Mouse (Mus musculus): ENCODE measurements around the gene Copz2. TPM values are rescaled to one million over a fixed set of nuclear protein-coding genes. Genes with fewer than 3 reads are reported as not detected.

The Copz2 gene
- total and polyA plus RNA-seq, 3 experiments, result 0.35 to 4.1 (median 0.99) TPM

GRCm38 (mm10) chr11:96838341-96838740, 11.3 kb upstream of the Copz2 start:
- H3K4me1 ChIP-seq (ENCODE audit: control insufficient read depth in 1 of 2, insufficient read depth in 2 of 2), result peaks cover 6 to 29% of the 10 kb centered on the region in 2 experiments
- no peaks in the 10 kb centered on the region for H3K79me2 ChIP-seq (replicated peaks; ENCODE audit: control insufficient read depth, extremely low read depth, insufficient read depth, poor library complexity, severe bottlenecking)
- no peak overlapping the region for H3K4me3 ChIP-seq (replicated peaks in 1 of 3; ENCODE audit: low read depth in 2 of 3, low read length in 2 of 3, poor library complexity in 1 of 3)
- H3K27ac ChIP-seq (ENCODE audit: insufficient read depth, low read depth), result no peak overlapping the region
- no peak for DNase-seq (ENCODE audit: extremely low read depth)
- H3K27me3 ChIP-seq (replicated peaks), result peaks cover 13% of the 10 kb centered on the region
- TF ChIP-seq NELFE (IDR thresholded peaks at IDR 0.05; ENCODE audit: low read depth, low read length) (no peak), BHLHE40 (IDR thresholded peaks at IDR 0.05; ENCODE audit: low read depth, low read length) (no peak), JUND (conservative IDR thresholded peaks at IDR 0.05; ENCODE audit: low read depth, low read length) (no peak), NRF1 (IDR thresholded peaks at IDR 0.05; ENCODE audit: low read depth, low read length) (no peak), RCOR1 (conservative IDR thresholded peaks at IDR 0.05; ENCODE audit: low read depth, low read length) (no peak), USF1 (IDR thresholded peaks at IDR 0.05; ENCODE audit: low read depth, low read length) (no peak), CHD2 (IDR thresholded peaks at IDR 0.05; ENCODE audit: low read length) (no peak), CHD1 (IDR thresholded peaks at IDR 0.05; ENCODE audit: low read depth, low read length) (no peak), ZNF384 (IDR thresholded peaks at IDR 0.05; ENCODE audit: low read depth, low read length) (no peak)
- in situ Hi-C loops (cut with MboI; ENCODE audit: low pct_ligation_motif_present, low pct_unique_long_range_greater_than_20kb, low sequenced_read_pairs), result loop anchor here (5.0 kb wide), 1 partner anchor 36 kb away; no protein-coding TSS in a partner anchor
- no peak overlapping the region for H3K9ac ChIP-seq (ENCODE audit: insufficient read depth, low read depth)
- dilution Hi-C loops (cut with MboI; ENCODE audit: extremely low pct_ligation_motif_present, extremely low pct_unique_long_range_greater_than_20kb, low sequenced_read_pairs), result no loop called here
- H3K4me2 ChIP-seq (ENCODE audit: insufficient read depth, low read depth, poor library complexity, severe bottlenecking), result no peak overlapping the region
- H3K9me3 ChIP-seq (replicated peaks; ENCODE audit: low read length), result no peaks in the 10 kb centered on the region
- H3K36me3 ChIP-seq (replicated peaks in 1 of 2; ENCODE audit: control insufficient read depth in 1 of 2, insufficient read depth in 1 of 2, low read length in 1 of 2), result no peaks in the 10 kb centered on the region

GRCm38 (mm10) chr11:96839428-96839827, 10.2 kb upstream of the Copz2 start:
- Histone ChIP-seq H3K79me2 (replicated peaks; ENCODE audit: control insufficient read depth, extremely low read depth, insufficient read depth, poor library complexity, severe bottlenecking) (no peaks in the 10 kb centered on the region), H3K27ac (ENCODE audit: insufficient read depth, low read depth) (no peak overlapping the region), H3K4me2 (ENCODE audit: insufficient read depth, low read depth, poor library complexity, severe bottlenecking) (no peak overlapping the region), H3K9me3 (replicated peaks; ENCODE audit: low read length) (no peaks in the 10 kb centered on the region), H3K4me1 (ENCODE audit: control insufficient read depth in 1 of 2, insufficient read depth in 2 of 2) (peaks cover 0 to 18% of the 10 kb centered on the region in 2 experiments; a peak in 3 of 4 replicates), H3K9ac (ENCODE audit: insufficient read depth, low read depth) (no peak overlapping the region), H3K36me3 (replicated peaks in 1 of 2; ENCODE audit: control insufficient read depth in 1 of 2, insufficient read depth in 1 of 2, low read length in 1 of 2) (no peaks in the 10 kb centered on the region), H3K4me3 (replicated peaks in 1 of 3; ENCODE audit: low read depth in 2 of 3, low read length in 2 of 3, poor library complexity in 1 of 3) (no peak overlapping the region), H3K27me3 (replicated peaks) (peaks cover 13% of the 10 kb centered on the region)
- DNase-seq (ENCODE audit: extremely low read depth), result no peak
- in situ Hi-C loops (cut with MboI; ENCODE audit: low pct_ligation_motif_present, low pct_unique_long_range_greater_than_20kb, low sequenced_read_pairs), result loop anchor here (5.0 kb wide), 1 partner anchor 37 kb away; no protein-coding TSS in a partner anchor
- dilution Hi-C loops (cut with MboI; ENCODE audit: extremely low pct_ligation_motif_present, extremely low pct_unique_long_range_greater_than_20kb, low sequenced_read_pairs), result no loop called here
- no peak for TF ChIP-seq ZMIZ1 (IDR thresholded peaks at IDR 0.05; ENCODE audit: low read depth, low read length)

DNA sequence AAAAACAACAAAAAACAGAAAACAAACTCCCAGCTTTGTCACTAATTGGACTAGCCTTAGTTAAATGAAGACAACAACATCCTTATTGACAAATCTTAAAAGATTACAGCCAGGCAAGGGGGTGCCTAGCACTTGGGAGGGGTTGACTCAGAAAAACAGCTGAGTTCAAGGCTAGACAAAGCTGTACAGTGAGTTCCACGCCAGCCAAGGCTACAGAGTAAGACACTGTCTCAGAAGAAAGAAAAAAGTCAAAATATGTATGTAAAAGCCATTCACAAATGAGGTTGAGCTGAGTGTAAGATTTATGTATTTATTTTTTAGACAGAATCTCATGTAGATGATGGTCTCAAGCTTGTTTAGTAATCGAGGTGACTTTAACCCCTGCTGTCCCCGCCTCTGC, 9.8 kb upstream of the Copz2 start:
- peaks cover 0 to 14% of the 10 kb centered on the region in 2 experiments; a peak in 3 of 4 replicates for H3K4me1 ChIP-seq (ENCODE audit: control insufficient read depth in 1 of 2, insufficient read depth in 2 of 2)
- no peaks in the 10 kb centered on the region for H3K9me3 ChIP-seq (replicated peaks; ENCODE audit: low read length)
- in situ Hi-C loops (cut with MboI; ENCODE audit: low pct_ligation_motif_present, low pct_unique_long_range_greater_than_20kb, low sequenced_read_pairs) (loop anchor here (5.0 kb wide), 1 partner anchor 38 kb away; no protein-coding TSS in a partner anchor), dilution Hi-C loops (cut with MboI; ENCODE audit: extremely low pct_ligation_motif_present, extremely low pct_unique_long_range_greater_than_20kb, low sequenced_read_pairs) (no loop called here)
- no peak overlapping the region for H3K9ac ChIP-seq (ENCODE audit: insufficient read depth, low read depth)
- DNase-seq (ENCODE audit: extremely low read depth), result no peak
- no peak overlapping the region for H3K4me3 ChIP-seq (replicated peaks in 1 of 3; ENCODE audit: low read depth in 2 of 3, low read length in 2 of 3, poor library complexity in 1 of 3)
- no peaks in the 10 kb centered on the region for H3K79me2 ChIP-seq (replicated peaks; ENCODE audit: control insufficient read depth, extremely low read depth, insufficient read depth, poor library complexity, severe bottlenecking)
- peaks cover 13% of the 10 kb centered on the region for H3K27me3 ChIP-seq (replicated peaks)
- H3K36me3 ChIP-seq (replicated peaks in 1 of 2; ENCODE audit: control insufficient read depth in 1 of 2, insufficient read depth in 1 of 2, low read length in 1 of 2), result no peaks in the 10 kb centered on the region
- H3K4me2 ChIP-seq (ENCODE audit: insufficient read depth, low read depth, poor library complexity, severe bottlenecking), result no peak overlapping the region
- TF ChIP-seq KAT2A (IDR thresholded peaks at IDR 0.05; ENCODE audit: insufficient replicate concordance, low read length) (no peak), EP300 (IDR thresholded peaks at IDR 0.05; ENCODE audit: low read length) (no peak), MAFK (IDR thresholded peaks at IDR 0.05; ENCODE audit: insufficient replicate concordance, low read length) (no peak), NRF1 (IDR thresholded peaks at IDR 0.05; ENCODE audit: low read depth, low read length) (no peak), JUND (conservative IDR thresholded peaks at IDR 0.05; ENCODE audit: low read depth, low read length) (no peak), ELF1 (IDR thresholded peaks at IDR 0.05; ENCODE audit: low read depth, low read length) (no peak), MEF2A (IDR thresholded peaks at IDR 0.05; ENCODE audit: borderline replicate concordance, low read depth, low read length) (no peak)
- no peak overlapping the region for H3K27ac ChIP-seq (ENCODE audit: insufficient read depth, low read depth)
